Mouse (Mus musculus) neutrophil, adult 5-6 weeks (primary cell): ENCODE data around the gene Scnn1g. TPM values are rescaled to one million over a fixed set of nuclear protein-coding genes. Genes with fewer than 3 reads are reported as not detected.

Experiments used
- ATAC-seq: fragments of 151-379, 151-347 bp; 2 replicates; pipeline ENCODE4 v1.8.0; 2017; ENCODE audit warnings: mild to moderate bottlenecking, moderate TSS enrichment; ENCODE audit not compliant: insufficient number of reproducible peaks, poor library complexity, low FRiP score, severe bottlenecking; ENCODE audit errors: extremely low read depth
- total RNA-seq: library from RNA; stranded (forward); fragments of 200-1000 nt; gene quantifications from 2 replicates; pipeline ENCODE4 v1.2.3, GENCODE M21; 2017

The Scnn1g gene
- total RNA-seq, 1 experiment from 2014 or later: not detected

DNA sequence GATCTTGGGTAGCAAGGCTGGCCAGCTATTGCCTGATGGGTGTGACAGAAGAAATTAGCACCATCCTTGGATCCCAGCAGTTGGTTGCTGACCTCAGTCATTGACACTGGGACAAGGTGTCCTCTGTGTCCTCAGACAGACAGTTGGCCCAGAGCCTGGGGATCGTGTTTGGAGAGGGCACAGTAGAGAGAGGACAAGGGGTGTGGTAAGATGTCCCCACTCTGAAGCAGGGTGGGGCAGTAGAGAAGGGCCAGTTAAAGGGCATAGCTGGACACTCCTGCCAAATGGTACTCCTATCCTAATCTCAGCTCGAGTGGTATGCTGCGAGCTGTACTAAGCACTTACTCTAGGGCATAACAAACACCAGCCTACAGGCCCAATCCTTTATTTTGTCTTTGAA, 33.6 kb downstream of the Scnn1g start:
- no peak for ATAC-seq

DNA sequence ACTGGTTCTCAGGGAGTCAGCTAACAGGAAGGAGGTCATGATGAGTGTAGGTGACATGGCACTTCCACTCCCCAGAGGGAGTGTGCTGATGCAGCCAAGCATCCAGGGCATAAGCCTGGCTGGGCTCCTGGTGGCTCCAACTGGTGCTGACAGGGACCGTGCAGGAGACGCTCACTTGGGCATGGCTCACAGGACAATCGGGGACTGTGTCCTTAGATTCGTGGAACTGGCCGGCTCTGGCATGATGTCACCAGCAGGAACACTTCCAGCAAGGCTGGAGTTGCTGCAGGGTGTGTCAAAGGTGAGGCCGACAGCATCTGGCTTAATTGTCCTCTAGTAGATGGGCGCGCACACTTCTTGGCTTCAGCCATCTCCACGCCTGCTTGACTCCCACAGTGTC, 34.7 kb downstream of the Scnn1g start:
- ATAC-seq: no peak

DNA sequence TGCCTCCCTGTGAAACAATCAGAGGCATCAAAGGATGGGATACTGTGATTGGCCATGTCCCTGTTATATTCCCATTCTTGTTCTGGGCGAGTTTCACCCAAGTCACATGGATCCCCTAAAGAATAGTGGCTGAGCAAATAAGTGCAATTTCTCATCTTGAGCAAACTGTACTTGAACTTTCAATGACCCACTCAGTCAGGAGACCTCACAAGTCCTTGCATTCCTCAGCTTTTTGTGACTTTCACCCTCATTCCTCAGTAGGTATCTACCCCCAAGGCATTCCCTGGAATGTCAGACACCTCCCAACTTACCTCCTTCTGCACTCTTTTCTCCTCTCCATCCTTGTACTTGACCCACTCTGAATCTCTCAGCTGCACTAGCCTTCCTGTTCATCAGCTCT, 44.3 kb downstream of the Scnn1g start:
- no peak for ATAC-seq

- ATAC-seq: no peak
Observed at GRCm38 (mm10) chr7:121778980-121779379, 44.7 kb downstream of the Scnn1g start.

DNA sequence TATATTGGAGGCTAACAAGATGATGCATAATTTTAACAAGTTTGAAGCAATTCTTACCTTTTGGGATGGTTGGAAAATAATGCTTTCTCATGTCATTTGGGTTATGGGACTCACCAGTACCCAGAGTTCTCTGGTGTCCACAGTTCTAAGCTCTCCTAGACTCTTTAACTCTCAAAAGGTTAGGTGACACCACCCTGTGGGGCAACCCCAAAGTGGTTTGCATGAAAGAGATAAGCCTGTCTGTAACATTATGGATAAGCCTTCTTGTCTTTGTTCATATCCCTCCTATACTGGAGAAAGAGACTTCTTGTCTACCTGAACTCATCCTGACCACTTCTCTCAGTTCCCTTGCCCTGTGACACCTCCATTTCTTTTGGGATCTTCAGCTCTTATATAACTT, 45.1 kb downstream of the Scnn1g start:
- no peak for ATAC-seq

GRCm38 (mm10) chr7:121782188-121782909, 48.1 kb downstream of the Scnn1g start:
- no peak for ATAC-seq

DNA sequence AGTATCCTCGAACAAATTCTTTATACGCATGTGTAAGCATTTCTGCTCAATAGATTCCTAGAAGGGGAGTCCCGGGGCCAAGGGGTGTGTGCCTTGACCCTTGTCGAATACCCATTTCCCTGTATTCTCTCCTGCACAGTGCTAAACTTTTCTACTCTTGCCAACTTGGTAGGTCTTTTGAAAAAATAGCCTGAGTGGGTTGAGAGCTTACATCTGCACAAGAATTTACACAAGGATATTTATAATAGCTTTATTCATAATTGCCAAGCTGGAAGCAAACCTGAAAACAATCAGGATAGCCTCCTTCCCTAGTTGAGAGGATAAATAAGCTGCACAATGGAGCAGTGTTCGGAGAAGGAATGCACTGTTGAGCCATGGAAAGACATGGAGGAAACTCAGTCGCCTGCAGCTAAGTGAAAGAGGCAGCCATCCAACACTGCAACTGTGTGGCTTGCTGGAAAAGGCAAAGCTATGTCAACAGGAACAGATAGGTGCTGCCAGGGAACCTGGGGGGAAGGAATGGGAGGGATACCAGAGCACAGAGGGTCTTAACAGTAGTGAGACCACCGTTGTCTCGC, 51.5 kb downstream of the Scnn1g start:
- ATAC-seq: no peak

DNA sequence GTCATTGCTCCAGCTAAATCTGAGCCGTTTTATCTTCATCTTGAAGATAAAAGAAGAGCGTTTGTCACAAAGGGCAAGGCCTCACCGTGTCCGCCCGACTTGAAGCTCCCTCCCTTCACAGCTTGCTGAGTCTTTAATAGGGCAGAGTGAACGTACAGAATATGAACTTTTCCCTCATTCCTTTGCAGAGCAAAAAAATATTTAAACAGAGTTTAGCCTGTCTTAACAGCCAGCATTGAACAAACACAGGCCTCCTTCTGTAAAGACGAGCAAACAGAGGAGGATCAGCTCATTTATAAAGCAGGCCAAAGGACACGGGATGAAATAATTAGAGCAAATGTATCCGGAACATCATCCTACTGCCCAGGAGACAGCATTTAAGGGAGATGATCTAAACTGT, 63.5 kb downstream of the Scnn1g start:
- no peak for ATAC-seq

GRCm38 (mm10) chr7:121802471-121802870, 68.2 kb downstream of the Scnn1g start:
- ATAC-seq: no peak

GRCm38 (mm10) chr7:121803011-121803410, 68.7 kb downstream of the Scnn1g start:
- no peak for ATAC-seq

- no peak for ATAC-seq
Observed at GRCm38 (mm10) chr7:121805811-121806496, 71.7 kb downstream of the Scnn1g start.

DNA sequence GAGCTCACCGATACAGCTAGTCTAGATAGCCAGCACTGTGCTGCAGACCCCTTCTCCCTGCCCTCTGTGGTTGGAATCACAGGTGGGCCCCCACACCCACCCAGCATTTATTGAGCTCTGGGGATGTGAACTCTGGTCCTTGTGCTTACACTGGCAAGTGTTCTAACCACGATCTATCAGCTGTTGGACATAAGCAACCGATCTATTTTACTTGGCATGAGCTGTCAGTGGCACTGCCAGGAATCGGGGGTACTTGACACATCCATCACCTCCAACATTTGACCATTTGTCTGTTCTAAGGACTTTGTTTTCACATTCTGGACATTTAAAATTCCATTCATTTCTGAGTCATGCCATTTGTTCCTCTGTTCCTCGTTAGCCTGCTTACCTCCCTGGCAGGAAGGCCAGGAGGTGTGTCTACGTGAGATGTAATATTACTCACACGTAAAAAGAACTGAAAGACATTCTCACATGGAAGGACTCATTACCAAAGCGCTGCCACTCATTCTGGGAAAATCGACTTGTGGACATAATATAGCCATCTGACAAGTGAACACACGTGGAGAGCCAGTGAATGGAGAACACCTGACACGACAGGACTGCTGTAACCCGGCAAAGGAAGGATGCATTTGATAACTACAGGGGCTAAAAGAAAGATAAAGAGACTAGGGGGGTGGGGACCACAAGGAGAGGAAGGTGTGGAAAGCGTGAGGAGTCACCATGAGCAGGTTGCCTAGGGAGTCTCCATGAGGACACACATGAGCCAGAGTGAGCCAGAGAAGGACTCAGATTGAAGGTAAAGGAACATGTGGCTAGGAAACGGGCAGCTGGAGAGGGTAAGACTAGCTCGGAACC, 73.7 kb downstream of the Scnn1g start:
- ATAC-seq: no peak

Other genes starting within 250 kb of the Scnn1g start
- 5.8 and 6.6 TPM in 2 replicates for gene Usp31, start 27.2 kb upstream of the Scnn1g start, total RNA-seq
- not detected in 2 replicates for gene Scnn1b, start 130.6 kb downstream of the Scnn1g start, total RNA-seq
- gene Cog7, start 247.2 kb downstream of the Scnn1g start, total RNA-seq: 8.0 and 9.5 TPM in 2 replicates